Mouse (Mus musculus): Measurements from ENCODE around the gene Ift74.

GRCm38 (mm10) chr4:94725799-94726198 lies 111.5 kb downstream of the Ift74 start:
- no peak for TF ChIP-seq CTCF (IDR thresholded peaks at IDR 0.05; ENCODE audit: low read depth, low read length)
- no peak for TF ChIP-seq POLR2A (IDR thresholded peaks at IDR 0.05; ENCODE audit: borderline replicate concordance, low read depth, low read length)
